Mouse (Mus musculus) G1E (cell line): ENCODE results near the gene Lao1.
"Not testable (repeated sequence)": the region's sequence is repeated elsewhere in the genome, so short reads cannot be mapped to it uniquely, and the experiment has no call there.

ENCODE experiments used
- CTCF ChIP-seq: IDR thresholded peaks from 2 replicates; pipeline ENCODE4 v1.5.1; 2012; ENCODE audit warnings: low read depth, low read length, inconsistent platforms, mixed read lengths
- GATA2 ChIP-seq: IDR thresholded peaks from 2 replicates; pipeline ENCODE4 v1.6.1; 2012; ENCODE audit warnings: low read depth, low read length, inconsistent platforms, borderline replicate concordance

- not testable (repeated sequence) for TF ChIP-seq CTCF, GATA2
Observed at GRCm38 (mm10) chr4:118931326-118931725, 30.1 kb upstream of the Lao1 start.
